Mouse (Mus musculus): Measurements from ENCODE around the gene Dlx5.

The Dlx5 gene

DNA sequence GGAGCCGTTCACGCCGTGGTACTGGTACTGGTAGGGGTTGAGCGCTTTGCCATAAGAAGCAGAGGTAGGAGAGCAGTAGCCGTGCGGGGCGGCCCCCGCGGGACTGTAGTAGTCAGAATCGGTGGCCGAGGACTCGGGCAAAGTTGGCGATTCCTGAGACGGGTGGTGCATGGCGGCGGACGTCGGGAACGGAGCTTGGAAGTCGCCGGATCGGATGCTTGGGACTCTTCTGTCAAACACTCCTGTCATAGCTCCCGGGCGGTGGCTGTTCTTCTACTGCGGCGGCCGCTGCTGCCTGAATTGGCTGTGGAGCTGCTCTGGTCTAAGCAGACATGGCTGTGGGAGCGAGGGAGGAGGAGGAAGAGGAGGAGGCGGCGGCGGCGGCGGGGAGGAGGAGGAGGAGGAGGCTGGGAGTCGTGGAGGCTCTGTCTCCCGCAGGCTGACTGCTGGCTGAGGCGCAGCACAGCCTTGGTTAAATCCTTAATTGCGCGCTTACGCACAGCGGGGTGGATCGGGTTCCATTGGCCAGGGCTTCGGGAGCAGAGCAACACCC, at the start of gene Dlx5:
Gene Dlx5, minus strand, starts transcription at position 448 of the 553 bp plus-strand sequence.
- DNase-seq (ENCODE audit: low spot score in 2 of 2), result no peak

DNA sequence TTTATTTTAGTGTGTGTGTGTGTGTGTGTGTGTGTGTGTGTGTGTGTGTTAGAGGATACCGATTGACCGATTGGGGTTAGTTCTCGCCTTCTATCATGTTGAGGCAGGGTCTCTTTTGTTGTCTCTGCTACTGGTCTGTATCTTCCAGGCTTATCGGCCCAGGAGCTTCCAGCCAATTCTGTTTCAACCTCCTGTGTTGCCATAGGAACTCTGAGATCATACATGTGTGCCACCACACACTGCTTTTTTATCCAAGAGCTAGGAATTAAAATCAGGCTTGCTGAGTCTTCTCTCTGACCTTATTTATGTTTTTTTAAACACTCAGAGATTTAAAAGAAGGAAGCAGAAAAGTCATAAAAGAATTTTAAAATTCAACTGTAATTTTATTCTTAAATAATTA, 49.6 kb upstream of the Dlx5 start:
- no peak for DNase-seq (ENCODE audit: low spot score in 2 of 2)

- no peak for DNase-seq (ENCODE audit: low spot score in 2 of 2)
These were observed 48.9 kb upstream of the Dlx5 start for GRCm38 (mm10) chr6:6930831-6931230.

DNA sequence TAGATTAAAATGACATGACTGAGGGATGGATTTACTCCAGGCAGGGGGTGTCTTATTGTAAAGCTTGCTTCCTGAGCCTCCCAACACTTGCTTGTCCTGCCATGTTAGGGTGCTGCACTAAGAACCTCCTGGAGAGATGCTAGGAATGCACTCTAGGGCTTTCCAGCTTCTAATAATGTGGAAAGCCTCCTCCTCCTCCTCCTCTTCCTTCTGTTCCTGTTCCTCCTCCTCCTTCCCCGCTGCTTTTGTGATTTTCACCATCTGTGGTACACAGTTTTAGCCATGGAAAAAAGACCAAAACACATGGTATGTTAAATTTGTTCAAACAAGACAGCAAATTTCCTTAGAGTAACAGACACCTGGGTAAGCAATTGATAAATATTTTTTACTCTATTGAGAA, 43.4 kb upstream of the Dlx5 start:
- no peak for DNase-seq (ENCODE audit: low spot score in 2 of 2)

GRCm38 (mm10) chr6:6917334-6917733, 35.4 kb upstream of the Dlx5 start:
- no peak for DNase-seq (ENCODE audit: low spot score in 2 of 2)

GRCm38 (mm10) chr6:6915526-6915915, 33.6 kb upstream of the Dlx5 start:
- DNase-seq (ENCODE audit: low spot score in 2 of 2), result no peak

GRCm38 (mm10) chr6:6914849-6915525, 33.1 kb upstream of the Dlx5 start:
- DNase-seq (ENCODE audit: low spot score in 2 of 2), result no peak

DNA sequence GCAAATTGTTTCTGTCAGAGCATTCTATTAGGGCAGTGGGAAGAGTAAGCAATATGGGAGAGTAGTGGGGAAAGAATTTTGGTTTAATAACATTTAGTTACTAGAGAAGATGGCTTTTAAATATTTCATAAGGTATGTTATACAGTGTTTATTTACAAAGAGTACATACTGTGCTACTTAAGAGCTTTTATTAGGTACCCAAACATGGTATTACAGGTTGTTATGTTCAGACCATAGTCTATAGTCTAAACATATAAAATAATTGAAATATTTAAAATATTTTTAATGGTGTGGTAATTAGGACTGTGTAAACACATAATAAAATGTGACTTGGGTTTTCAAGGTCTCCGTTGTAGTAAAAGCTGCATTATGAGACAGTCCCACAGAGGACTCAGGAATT, 32.4 kb upstream of the Dlx5 start:
- DNase-seq (ENCODE audit: low spot score in 2 of 2), result no peak

DNA sequence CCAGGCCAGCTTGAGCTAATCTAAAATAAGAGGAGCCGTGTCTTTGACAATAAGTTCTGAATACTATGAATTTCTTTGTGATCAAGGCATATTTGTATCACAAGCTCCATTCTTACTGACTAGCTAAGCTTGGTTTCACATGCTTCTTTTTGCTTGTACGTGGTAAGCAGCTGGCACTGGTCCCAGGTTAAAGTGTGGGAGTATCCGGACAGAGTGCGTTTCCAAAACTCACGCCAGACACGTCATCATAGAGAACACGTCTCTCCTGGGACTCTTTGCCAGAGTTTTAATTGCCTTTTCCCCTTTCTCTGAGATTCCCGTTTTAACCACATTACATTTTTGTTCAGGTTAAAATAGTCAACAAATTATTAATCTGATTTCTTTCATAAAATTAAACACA, 27.7 kb upstream of the Dlx5 start:
- peak; percentile 26 to 74 for DNase-seq (ENCODE audit: low spot score in 2 of 2)

- DNase-seq (ENCODE audit: low spot score in 2 of 2), result no peak
These were observed 8.2 kb upstream of the Dlx5 start for GRCm38 (mm10) chr6:6890047-6890446.

DNA sequence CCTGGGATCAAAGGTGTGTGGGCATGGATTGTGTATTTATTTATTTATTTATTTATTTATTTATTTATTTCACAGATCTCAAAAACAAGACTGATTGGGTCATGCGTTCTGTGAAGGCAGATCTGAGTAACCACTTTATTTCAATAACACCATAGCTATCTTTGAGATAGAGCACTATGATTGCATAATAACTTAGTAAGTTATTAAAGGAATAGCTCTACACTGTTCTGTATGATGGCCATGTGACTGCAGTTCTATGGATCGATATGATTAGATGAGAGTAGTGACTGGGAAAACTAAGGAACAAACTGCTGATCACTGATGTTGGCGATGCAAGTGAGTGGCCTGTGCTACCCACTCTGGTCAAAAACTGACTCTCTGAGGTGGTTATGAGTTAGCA, 4.3 kb upstream of the Dlx5 start:
- DNase-seq (ENCODE audit: low spot score in 2 of 2), result no peak

DNA sequence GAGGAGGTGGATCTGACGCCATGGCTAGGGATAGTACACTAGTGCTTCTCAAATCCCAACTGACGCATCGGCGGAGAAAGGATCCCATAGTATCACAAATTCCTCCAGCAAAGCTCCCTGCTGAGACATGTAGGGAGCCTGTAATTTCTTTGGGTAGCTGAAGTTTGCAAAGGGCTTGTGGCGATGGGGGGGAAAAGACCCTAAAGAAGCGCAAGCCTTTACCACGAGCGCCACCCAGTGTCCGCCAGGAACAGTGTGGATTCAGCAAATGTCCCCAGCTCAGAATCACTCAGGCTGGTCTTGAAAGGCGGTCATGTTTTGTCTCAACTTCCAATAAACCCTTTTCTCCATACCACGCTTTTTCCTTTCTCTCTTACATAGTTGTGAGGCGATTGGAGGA, 3.0 kb upstream of the Dlx5 start:
- DNase-seq (ENCODE audit: low spot score in 2 of 2), result no peak

DNA sequence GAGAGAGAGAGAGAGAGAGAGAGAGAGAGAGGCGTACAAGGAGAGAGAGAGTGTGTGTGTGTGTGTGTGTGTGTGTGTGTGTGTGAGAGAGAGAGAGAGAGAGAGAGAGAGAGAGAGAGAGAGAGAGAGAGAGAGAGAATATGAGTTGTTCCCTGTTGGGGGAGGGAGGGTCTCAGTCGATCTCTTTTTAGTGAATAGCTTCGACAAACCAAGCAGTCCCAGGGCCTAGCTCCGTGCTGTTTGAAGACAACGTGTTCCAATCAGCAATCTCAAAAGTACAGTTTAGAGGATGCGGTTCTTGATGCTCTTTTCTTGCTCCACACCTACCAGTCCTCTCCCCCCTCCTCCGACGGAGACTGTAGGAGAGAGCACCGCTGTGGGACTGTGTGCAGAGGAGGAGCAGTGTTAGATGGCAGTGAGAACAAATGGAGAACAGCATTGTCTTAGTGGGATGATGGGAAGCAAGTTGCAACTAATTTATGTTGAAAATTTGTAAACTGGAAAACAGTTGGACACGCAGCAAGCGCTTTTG, 447 bp upstream of the Dlx5 start:
- DNase-seq (ENCODE audit: low spot score in 2 of 2), result no peak

- no peak for DNase-seq (ENCODE audit: low spot score in 2 of 2)
These were observed 709 bp downstream of the Dlx5 start for GRCm38 (mm10) chr6:6881115-6881637.

DNA sequence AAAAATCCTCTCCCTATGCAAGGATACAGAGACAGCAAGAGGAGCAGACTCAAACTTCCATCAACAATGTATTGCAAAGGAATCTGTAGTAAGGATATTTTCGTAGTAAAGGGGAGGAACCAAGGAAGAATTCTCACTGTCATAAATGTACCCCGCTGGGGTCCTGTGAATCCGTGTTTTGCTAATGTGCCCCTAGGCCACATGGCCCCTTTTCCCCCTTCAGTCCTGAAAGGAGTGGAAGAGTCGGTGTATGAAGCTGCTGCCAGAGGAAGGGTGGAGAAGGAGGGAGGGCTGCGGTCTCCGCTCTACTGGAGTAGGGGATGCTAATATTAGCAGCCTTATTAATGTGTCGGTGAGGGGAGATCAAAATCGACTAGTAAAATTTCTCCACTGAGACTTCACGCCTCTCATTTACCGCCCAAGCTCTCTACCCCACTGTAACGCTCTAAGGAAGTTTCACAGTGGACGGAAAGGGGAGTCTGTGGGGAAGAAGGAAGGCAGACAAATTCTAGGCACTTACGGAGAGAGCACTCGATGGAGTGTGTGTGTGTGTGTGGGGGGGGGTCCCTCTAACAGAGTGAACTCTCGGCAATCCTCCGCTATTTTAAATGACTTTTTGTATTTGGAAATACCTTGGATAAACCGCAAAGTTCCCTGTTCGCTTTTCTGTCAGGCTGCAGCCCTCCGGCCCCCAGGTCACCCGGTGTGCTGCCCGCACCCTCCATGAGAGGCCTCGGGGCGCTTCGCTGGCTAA, 1.3 kb downstream of the Dlx5 start:
- DNase-seq (ENCODE audit: low spot score in 2 of 2), result no peak

- DNase-seq (ENCODE audit: low spot score in 2 of 2), result no peak
These were observed 2.2 kb downstream of the Dlx5 start for GRCm38 (mm10) chr6:6879371-6880325.

DNA sequence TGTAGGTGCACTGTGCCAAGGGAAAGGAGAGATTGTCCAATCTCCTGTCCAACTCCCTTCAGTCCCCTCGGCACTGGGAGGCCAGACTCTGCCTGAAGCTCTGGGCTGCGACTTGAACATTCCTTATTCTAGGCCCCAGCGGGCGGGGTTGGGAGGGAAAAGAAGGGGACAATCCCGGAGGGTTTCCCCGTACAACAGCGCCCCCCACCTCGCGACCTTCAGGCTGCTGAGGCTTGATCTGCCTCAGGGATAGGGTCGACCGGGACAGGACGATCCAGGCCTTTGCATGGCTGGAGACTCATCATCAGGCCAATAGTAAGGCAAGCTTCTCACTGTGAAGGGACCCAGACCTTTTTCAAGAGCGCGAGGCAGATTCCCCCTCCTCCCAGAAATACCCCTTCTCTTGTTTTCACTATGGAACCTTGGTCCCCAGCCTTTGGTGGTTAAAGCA, 3.0 kb downstream of the Dlx5 start:
- DNase-seq (ENCODE audit: low spot score in 2 of 2), result no peak

- no peak for DNase-seq (ENCODE audit: low spot score in 2 of 2)
These were observed 3.7 kb downstream of the Dlx5 start for GRCm38 (mm10) chr6:6877981-6878840.

GRCm38 (mm10) chr6:6877346-6877910, 4.5 kb downstream of the Dlx5 start:
- no peak for DNase-seq (ENCODE audit: low spot score in 2 of 2)

GRCm38 (mm10) chr6:6876731-6877130, 5.2 kb downstream of the Dlx5 start:
- no peak for DNase-seq (ENCODE audit: low spot score in 2 of 2)
